Mouse (Mus musculus) MEL (cell line): ENCODE results near the gene Fam210b. TPM values are rescaled to one million over a fixed set of nuclear protein-coding genes. Genes with fewer than 3 reads are reported as not detected.

Experiments used
- DNase-seq: peaks from one replicate; pipeline ENCODE4 v3.0.0; 2011; ENCODE audit warnings: low read depth, low spot score
- H3K27ac ChIP-seq: 2 replicates; pipeline ENCODE4 v1.5.1; 2012; ENCODE audit warnings: low read depth, mild to moderate bottlenecking, control low read depth, low read length, moderate library complexity; ENCODE audit not compliant: control insufficient read depth
- H3K27me3 ChIP-seq, 2 experiments: fragments of 150-350 bp in 1 of 2; sonication (generic) in 1 of 2; 2 replicates each; pipeline ENCODE4 v1.6.1; 2012; ENCODE audit warnings: low read length in 2 of 2, mild to moderate bottlenecking in 2 of 2, improper control_type of control experiment in 1 of 2, moderate library complexity in 1 of 2; ENCODE audit not compliant: insufficient read depth in 2 of 2, control insufficient read depth in 1 of 2
- H3K36me3 ChIP-seq, 2 experiments: 2 replicates each; pipeline ENCODE4 v1.6.1; 2012 to 2014; ENCODE audit warnings: low read length in 2 of 2, improper control_type of control experiment in 1 of 2, inconsistent platforms in 1 of 2, mild to moderate bottlenecking in 1 of 2; ENCODE audit not compliant: insufficient read depth in 2 of 2, control insufficient read depth in 1 of 2
- H3K4me1 ChIP-seq, 2 experiments: fragments of 150-350 bp in 1 of 2; sonication (generic) in 1 of 2; 2 replicates each; pipeline ENCODE4 v1.6.1; 2012; ENCODE audit warnings: low read length in 2 of 2, improper control_type of control experiment in 1 of 2, mild to moderate bottlenecking in 1 of 2; ENCODE audit not compliant: insufficient read depth in 2 of 2, control insufficient read depth in 1 of 2
- H3K4me3 ChIP-seq, 2 experiments: fragments of 150-350 bp in 1 of 2; sonication (generic) in 1 of 2; 2 replicates each; pipeline ENCODE4 v1.5.1; 2012; ENCODE audit warnings: low read depth in 2 of 2, low read length in 2 of 2, mild to moderate bottlenecking in 2 of 2, moderate library complexity in 2 of 2, control low read depth in 1 of 2, improper control_type of control experiment in 1 of 2; ENCODE audit not compliant: control insufficient read depth in 1 of 2, insufficient read depth in 1 of 2
- H3K79me2 ChIP-seq: 2 replicates; pipeline ENCODE4 v1.6.1; 2012; ENCODE audit warnings: mild to moderate bottlenecking, low read length, moderate library complexity; ENCODE audit not compliant: control insufficient read depth, poor library complexity, insufficient read depth
- H3K9ac ChIP-seq: 2 replicates; pipeline ENCODE4 v1.6.1; 2012; ENCODE audit warnings: low read depth, mild to moderate bottlenecking, control low read depth, low read length, moderate library complexity; ENCODE audit not compliant: control insufficient read depth, poor library complexity, severe bottlenecking
- H3K9me3 ChIP-seq: fragments of 150-350 bp; sonication (generic); replicated peaks from 2 replicates; pipeline ENCODE4 v1.6.1; 2012; ENCODE audit warnings: mild to moderate bottlenecking, low read length, improper control_type of control experiment, moderate library complexity; ENCODE audit not compliant: insufficient read depth
- BHLHE40 ChIP-seq: IDR thresholded peaks from 2 replicates; pipeline ENCODE4 v1.6.1; 2012; ENCODE audit warnings: low read depth, mild to moderate bottlenecking, inconsistent platforms, low read length, improper control_type of control experiment, borderline replicate concordance
- EP300 ChIP-seq, 2 experiments: IDR thresholded peaks; 2 replicates each; pipeline ENCODE4 v1.6.1; 2011; ENCODE audit warnings: improper control_type of control experiment in 2 of 2, low read length in 2 of 2, low read depth in 1 of 2, mild to moderate bottlenecking in 1 of 2
- ETS1 ChIP-seq: IDR thresholded peaks from 2 replicates; pipeline ENCODE4 v1.6.1; 2012; ENCODE audit warnings: low read depth, mild to moderate bottlenecking, inconsistent platforms, low read length, improper control_type of control experiment, moderate library complexity
- GABPA ChIP-seq: IDR thresholded peaks from 2 replicates; pipeline ENCODE4 v1.6.1; 2012; ENCODE audit warnings: low read depth, mild to moderate bottlenecking, inconsistent platforms, low read length, improper control_type of control experiment, moderate library complexity
- GATA1 ChIP-seq: IDR thresholded peaks from 2 replicates; pipeline ENCODE4 v1.6.1; 2011; ENCODE audit warnings: low read depth, low read length, improper control_type of control experiment
- HCFC1 ChIP-seq: IDR thresholded peaks from 2 replicates; pipeline ENCODE4 v1.6.1; 2012; ENCODE audit warnings: low read depth, mild to moderate bottlenecking, inconsistent platforms, low read length, improper control_type of control experiment, moderate library complexity
- KAT2A ChIP-seq: conservative IDR thresholded peaks from 2 replicates; pipeline ENCODE4 v1.6.1; 2012; ENCODE audit warnings: low read depth, low read length, improper control_type of control experiment, inconsistent platforms
- MAZ ChIP-seq: IDR thresholded peaks from 2 replicates; pipeline ENCODE4 v1.6.1; 2012; ENCODE audit warnings: low read depth, mild to moderate bottlenecking, inconsistent platforms, low read length, improper control_type of control experiment
- MXI1 ChIP-seq: IDR thresholded peaks from 2 replicates; pipeline ENCODE4 v1.6.1; 2011; ENCODE audit warnings: mild to moderate bottlenecking, low read depth, low read length, improper control_type of control experiment
- MYB ChIP-seq: IDR thresholded peaks from 2 replicates; pipeline ENCODE4 v1.6.1; 2011; ENCODE audit warnings: mild to moderate bottlenecking, low read depth, low read length, improper control_type of control experiment
- MYC ChIP-seq: IDR thresholded peaks from 2 replicates; pipeline ENCODE4 v1.6.1; 2011; ENCODE audit warnings: low read depth, mild to moderate bottlenecking, low read length, improper control_type of control experiment, moderate library complexity
- NELFE ChIP-seq: IDR thresholded peaks from 2 replicates; pipeline ENCODE4 v1.6.1; 2011; ENCODE audit warnings: low read depth, low read length, improper control_type of control experiment
- NRF1 ChIP-seq: IDR thresholded peaks from 2 replicates; pipeline ENCODE4 v1.6.1; 2014; ENCODE audit warnings: low read depth, mild to moderate bottlenecking, inconsistent platforms, low read length, improper control_type of control experiment, moderate library complexity; ENCODE audit not compliant: poor library complexity, insufficient read depth, severe bottlenecking
- POLR2A ChIP-seq, 2 experiments: IDR thresholded peaks; 2 replicates each; pipeline ENCODE4 v1.6.1; 2011 to 2012; ENCODE audit warnings: low read length in 2 of 2, mild to moderate bottlenecking in 2 of 2, control low read depth in 1 of 2, improper control_type of control experiment in 1 of 2, low read depth in 1 of 2, moderate library complexity in 1 of 2; ENCODE audit not compliant: control insufficient read depth in 1 of 2, insufficient read depth in 1 of 2, poor library complexity in 1 of 2
- RAD21 ChIP-seq: IDR thresholded peaks from 2 replicates; pipeline ENCODE4 v1.6.1; 2011; ENCODE audit warnings: mild to moderate bottlenecking, low read depth, low read length, improper control_type of control experiment
- RCOR1 ChIP-seq: IDR thresholded peaks from 2 replicates; pipeline ENCODE4 v1.6.1; 2012; ENCODE audit warnings: low read depth, mild to moderate bottlenecking, inconsistent platforms, low read length, improper control_type of control experiment
- SIN3A ChIP-seq: IDR thresholded peaks from 2 replicates; pipeline ENCODE4 v1.6.1; 2012; ENCODE audit warnings: low read length, improper control_type of control experiment, inconsistent platforms
- TCF12 ChIP-seq: IDR thresholded peaks from 2 replicates; pipeline ENCODE4 v1.6.1; 2014; ENCODE audit warnings: low read depth, mild to moderate bottlenecking, inconsistent platforms, low read length, improper control_type of control experiment, moderate library complexity
- UBTF ChIP-seq: IDR thresholded peaks from 2 replicates; pipeline ENCODE4 v1.6.1; 2012; ENCODE audit warnings: low read depth, mild to moderate bottlenecking, inconsistent platforms, low read length, improper control_type of control experiment, moderate library complexity, borderline replicate concordance; ENCODE audit not compliant: insufficient read depth
- USF1 ChIP-seq: IDR thresholded peaks from 2 replicates; pipeline ENCODE4 v1.6.1; 2014; ENCODE audit warnings: low read depth, mild to moderate bottlenecking, inconsistent platforms, low read length, improper control_type of control experiment, moderate library complexity
- USF2 ChIP-seq, 2 experiments: IDR thresholded peaks; 2 replicates each; pipeline ENCODE4 v1.6.1; 2011 to 2012; ENCODE audit warnings: improper control_type of control experiment in 2 of 2, low read length in 2 of 2, borderline replicate concordance in 1 of 2, inconsistent platforms in 1 of 2, low read depth in 1 of 2, mild to moderate bottlenecking in 1 of 2; ENCODE audit not compliant: insufficient read depth in 1 of 2
- ZC3H11A ChIP-seq: IDR thresholded peaks from 2 replicates; pipeline ENCODE4 v1.6.1; 2012; ENCODE audit warnings: low read depth, mild to moderate bottlenecking, inconsistent platforms, low read length, improper control_type of control experiment
- ZNF384 ChIP-seq: IDR thresholded peaks from 2 replicates; pipeline ENCODE4 v1.6.1; 2012; ENCODE audit warnings: low read depth, mild to moderate bottlenecking, inconsistent platforms, low read length, improper control_type of control experiment
- polyA plus RNA-seq, 2 experiments: library from polyadenylated mRNA; stranded (reverse) in 1 of 2; unstranded in 1 of 2; fragments of >175 nt in 1 of 2; fragments of >200 nt in 1 of 2; gene quantifications; 2 replicates each; pipeline versions ENCODE4 v1.2.1 to v1.2.4; 2012; ENCODE audit warnings: low replicate concordance in 2 of 2, low read depth in 1 of 2; ENCODE audit not compliant: insufficient read length in 2 of 2, insufficient read depth in 1 of 2, missing spikeins in 1 of 2
- total RNA-seq: library from RNA; depleted of rRNA; stranded (reverse); fragments of 300-350 nt; gene quantifications from 2 replicates; pipeline ENCODE4 v1.2.3, GENCODE M21; 2012

The Fam210b gene
- total and polyA plus RNA-seq, 3 experiments: 3.5 to 11.4 TPM; not detected in 1

GRCm38 (mm10) chr2:172376551-172376950 is 31.2 kb downstream of the Fam210b start:
- 0 out of 4 replicates have a peak, but pooled peaks cover 0 to 4% of the 10 kb centered on the region in 2 experiments for H3K4me1 ChIP-seq
- no peak for DNase-seq
- H3K79me2 ChIP-seq: peaks cover 24% of the 10 kb centered on the region
- TF ChIP-seq SIN3A (no peak), ETS1 (no peak), BHLHE40 (no peak), UBTF (no peak), MYC (no peak), GABPA (no peak), ZC3H11A (no peak)
- no peaks in the 10 kb centered on the region for H3K9me3 ChIP-seq
- no peak overlapping the region for H3K9ac ChIP-seq
- no peak overlapping the region for H3K27ac ChIP-seq
- peaks cover 8 to 18% of the 10 kb centered on the region in 2 experiments for H3K36me3 ChIP-seq
- no peaks in the 10 kb centered on the region for H3K27me3 ChIP-seq
- no peak overlapping the region for H3K4me3 ChIP-seq

GRCm38 (mm10) chr2:172376999-172377515 is 31.7 kb downstream of the Fam210b start:
- Histone ChIP-seq H3K79me2 (peaks cover 19% of the 10 kb centered on the region), H3K27ac (no peak overlapping the region), H3K27me3 (no peaks in the 10 kb centered on the region)
- no peak for TF ChIP-seq KAT2A
- no peak for TF ChIP-seq UBTF
- no peak for TF ChIP-seq POLR2A (IDR thresholded peaks at IDR 0.05; ENCODE audit: control insufficient read depth in 1 of 2, insufficient read depth in 1 of 2, low read depth in 1 of 2, low read length in 2 of 2, poor library complexity in 1 of 2)
- TF ChIP-seq GABPA: no peak
- no peak for TF ChIP-seq ZNF384
- no peak for TF ChIP-seq HCFC1
- no peak for TF ChIP-seq MYB
- TF ChIP-seq MAZ: no peak
- TF ChIP-seq NRF1: no peak
- no peak for TF ChIP-seq MXI1
- TF ChIP-seq USF1: no peak
- TF ChIP-seq NELFE: no peak
- TF ChIP-seq TCF12: no peak
- TF ChIP-seq EP300 (IDR thresholded peaks at IDR 0.05; ENCODE audit: low read depth in 1 of 2, low read length in 2 of 2): no peak
- TF ChIP-seq RCOR1: no peak
- TF ChIP-seq RAD21: no peak
- no peak for TF ChIP-seq GATA1
- no peak for TF ChIP-seq USF2 (IDR thresholded peaks at IDR 0.05; ENCODE audit: borderline replicate concordance in 1 of 2, insufficient read depth in 1 of 2, low read depth in 1 of 2, low read length in 2 of 2)
- TF ChIP-seq, all 39 proteins: peak for 0
- Histone ChIP-seq H3K36me3 (peaks cover 4 to 18% of the 10 kb centered on the region in 2 experiments), H3K4me3 (no peak overlapping the region), H3K9me3 (no peaks in the 10 kb centered on the region), H3K9ac (no peak overlapping the region), H3K4me1 (no peaks in the 10 kb centered on the region)
- DNase-seq: no peak
